26 mouse cellular contexts compared by ENCODE assay signal in genomic region chr2:11635471-11636137, GRCm38 (mm10). TPM values are rescaled to one million over a fixed set of nuclear protein-coding genes. Genes with fewer than 3 reads are reported as not detected.
A peak's percentile ranks its signal among the peaks of the same experiment; 100 is the strongest.
DNase-seq lines count a peak whose midpoint lies in the region; ATAC-seq and TF ChIP-seq lines count a peak whose summit lies in the region.
"Had no signal": no experiment of that assay in that cellular context is flagged by ENCODE, and none has a peak within 500 bp of the region (broad histone marks: within the 10 kb centered on the region; RNA-seq: fewer than 3 reads in every experiment).

No protein-coding gene starts in this region.

- H3K27me3 ChIP-seq in heart, embryonic 16.5 days (ENCODE audit: control insufficient read depth, insufficient read depth, low read length) = no peaks in the 10 kb centered on the region
- H3K27me3 ChIP-seq in kidney, adult 2 months (replicated peaks; ENCODE audit: control insufficient read depth, insufficient read depth, low read length) = no peaks in the 10 kb centered on the region
- H3K27me3 ChIP-seq: embryonic facial prominence, embryonic 15.5 days; heart, embryonic 12.5 days had no signal

- H3K4me1 ChIP-seq in heart, embryonic 16.5 days (ENCODE audit: control insufficient read depth, insufficient read depth, low read length) = no peaks in the 10 kb centered on the region
- no peaks in the 10 kb centered on the region for H3K4me1 ChIP-seq in kidney, adult 2 months (ENCODE audit: control insufficient read depth, insufficient read depth, low read length)
- H3K4me1 ChIP-seq: embryonic facial prominence, embryonic 15.5 days; forebrain, embryonic 10.5 days; heart, embryonic 12.5 days; hindbrain, embryonic 10.5 days; limb, embryonic 10.5 days had no signal

- intact Hi-C loops in heart, postnatal 25 days (cut with DNase I) = no loop called here

- no peaks in the 10 kb centered on the region for H3K36me3 ChIP-seq in heart, embryonic 16.5 days (ENCODE audit: control insufficient read depth, insufficient read depth)
- H3K36me3 ChIP-seq in kidney, adult 2 months (ENCODE audit: control insufficient read depth, insufficient read depth, low read length) = no peaks in the 10 kb centered on the region
- H3K36me3 ChIP-seq: embryonic facial prominence, embryonic 15.5 days; forebrain, embryonic 10.5 days; heart, embryonic 12.5 days; hindbrain, embryonic 10.5 days; limb, embryonic 10.5 days had no signal

- H3K9ac ChIP-seq in heart, embryonic 16.5 days (ENCODE audit: low read length) = no peak overlapping the region
- H3K9ac ChIP-seq: embryonic facial prominence, embryonic 15.5 days; heart, embryonic 12.5 days had no signal

- no peak for TF ChIP-seq CTCF in kidney, adult 2 months (conservative IDR thresholded peaks at IDR 0.05; ENCODE audit: insufficient read depth, insufficient read length, low read depth, low read length)

- H3K27ac ChIP-seq in heart, embryonic 16.5 days (ENCODE audit: low read length) = peak overlapping the region; percentile 70
- H3K27ac ChIP-seq in kidney, adult 2 months (ENCODE audit: insufficient read depth, low read depth, low read length) = no peak overlapping the region
- H3K27ac ChIP-seq: embryonic facial prominence, embryonic 15.5 days; forebrain, embryonic 10.5 days; gastrocnemius, adult 2 months; hindbrain, embryonic 10.5 days; hindbrain, postnatal 0 days; left cerebral cortex, adult 2 months; limb, embryonic 10.5 days had no signal

- peak overlapping the region; percentile 6; the same call in 1 of the 2 replicates for H3K4me2 ChIP-seq in heart, embryonic 16.5 days (ENCODE audit: low read depth, low read length)
- H3K4me2 ChIP-seq: embryonic facial prominence, embryonic 15.5 days; heart, embryonic 12.5 days had no signal

- no peaks in the 10 kb centered on the region for H3K9me3 ChIP-seq in heart, embryonic 16.5 days (replicated peaks; ENCODE audit: control insufficient read depth, low read length)
- H3K9me3 ChIP-seq: embryonic facial prominence, embryonic 15.5 days; forebrain, embryonic 10.5 days; heart, embryonic 12.5 days; hindbrain, embryonic 10.5 days; limb, embryonic 10.5 days had no signal

- 83% methylated on average over 5 of the region's 5 CpGs for WGBS in heart, embryonic 16.5 days
- WGBS in kidney, adult 2 months = 94% methylated on average over 5 of the region's 5 CpGs

- no peak; the same call in 1 of the 2 replicates for ATAC-seq in heart, embryonic 16.5 days (replicated peaks; ENCODE audit: extremely low read depth, insufficient read depth, low FRiP score)
- ATAC-seq in CD4-positive, CD25-positive, alpha-beta regulatory T cell, adult 4 months = peak; percentile 46
- ATAC-seq in megakaryocyte progenitor cell, adult 5-6 weeks (replicated peaks; ENCODE audit: poor library complexity) = 0 out of 2 replicates have a peak, but pooled peaks have one; percentile 19
- ATAC-seq in erythroid progenitor cell, adult 5-6 weeks (replicated peaks; ENCODE audit: low FRiP score, poor library complexity, severe bottlenecking) = no peak
- ATAC-seq: hindbrain, postnatal 0 days had no signal

- no peak for TF ChIP-seq POLR2A in kidney, adult 2 months (IDR thresholded peaks at IDR 0.05; ENCODE audit: low read depth, low read length)

- no peak for DNase-seq in heart, postnatal 25 days (ENCODE audit: low spot score)
- peak; percentile 69 for DNase-seq in thymus, postnatal 14 days
- DNase-seq in kidney, adult 2 months = no peak
- no peak for DNase-seq in MN1 (ENCODE audit: low spot score)
- DNase-seq: adrenal gland, postnatal 10 days; cerebellum, postnatal 14 days; gastrocnemius, adult 2 months; heart, adult 11 months; kidney, postnatal 36 days; lung, adult 2 months; retina, postnatal 1 day had no signal

- no peak overlapping the region for H3K4me3 ChIP-seq in heart, embryonic 16.5 days (ENCODE audit: low read length)
- H3K4me3 ChIP-seq in kidney, adult 2 months (ENCODE audit: insufficient read depth, low read depth, low read length) = no peak overlapping the region
- H3K4me3 ChIP-seq: embryonic facial prominence, embryonic 15.5 days; forebrain, embryonic 10.5 days; gastrocnemius, adult 2 months; heart, embryonic 12.5 days; hindbrain, embryonic 10.5 days; left cerebral cortex, adult 2 months; limb, embryonic 10.5 days had no signal

RNA-seq across cellular contexts. Expression of gene Il2ra, which starts 7.0 kb away (rescaled TPM):
- polyA plus RNA-seq in heart, embryonic 16.5 days (2015; fragmentation: Nextera tagmentation; extraction: Ambion mirVana) = 8.6 and 21.2 TPM in 2 replicates
- 1 to 10 TPM in 1 of 2 experiments, under 1 TPM in 1; 0.64 to 1.0 TPM for total RNA-seq in heart, postnatal 25 days (2021)
- polyA plus RNA-seq in CD4-positive, CD25-positive, alpha-beta regulatory T cell, adult 4 months (2017; shearing (Covaris generic)) = 100 to 1,000 TPM; 347 to 420 TPM
- total RNA-seq in megakaryocyte progenitor cell, adult 5-6 weeks (2015) = not detected in 2 replicates
- total RNA-seq in megakaryocyte progenitor cell, adult 5-6 weeks (2017) = not detected in 2 replicates
- polyA plus RNA-seq in kidney, adult 2 months (2012; rRNA removed) = 0.14 and 0.42 TPM in 2 replicates
- 11.9 and 14.7 TPM in 2 replicates for total RNA-seq in erythroid progenitor cell, adult 5-6 weeks (2015; ENCODE audit: low replicate concordance)
- 1.3 and 5.4 TPM in 2 replicates for total RNA-seq in erythroid progenitor cell, adult 5-6 weeks (2017; ENCODE audit: low replicate concordance)
- total RNA-seq: hindbrain, postnatal 0 days; midbrain, postnatal 0 days had no signal
- polyA plus RNA-seq: embryonic facial prominence, embryonic 15.5 days; forebrain, embryonic 10.5 days; heart, embryonic 12.5 days; hindbrain, embryonic 10.5 days; kidney, embryonic 14.5 days; limb, embryonic 10.5 days; midbrain, postnatal 0 days had no signal

RNA-seq across cellular contexts. Expression of gene Gm17490, which starts 9.5 kb away (rescaled TPM):
- not detected in 2 replicates for polyA plus RNA-seq in heart, embryonic 16.5 days (2015; fragmentation: Nextera tagmentation; extraction: Ambion mirVana)
- total RNA-seq in heart, postnatal 25 days (2021) = not detected
- not detected for polyA plus RNA-seq in CD4-positive, CD25-positive, alpha-beta regulatory T cell, adult 4 months (2017; shearing (Covaris generic))
- not detected in 2 replicates for total RNA-seq in megakaryocyte progenitor cell, adult 5-6 weeks (2015)
- total RNA-seq in megakaryocyte progenitor cell, adult 5-6 weeks (2017) = not detected in 2 replicates
- polyA plus RNA-seq in kidney, adult 2 months (2012; rRNA removed) = not detected in 2 replicates
- not detected in 2 replicates for total RNA-seq in erythroid progenitor cell, adult 5-6 weeks (2015; ENCODE audit: low replicate concordance)
- total RNA-seq in erythroid progenitor cell, adult 5-6 weeks (2017; ENCODE audit: low replicate concordance) = not detected in 2 replicates
- total RNA-seq: adrenal gland, postnatal 10 days; gastrocnemius, adult 2 months; hindbrain, postnatal 0 days; left cerebral cortex, adult 2 months; liver, adult 2 months; midbrain, postnatal 0 days had no signal
- polyA plus RNA-seq: brain, embryonic 14.5 days; embryonic facial prominence, embryonic 15.5 days; forebrain, embryonic 10.5 days; heart, embryonic 12.5 days; hindbrain, embryonic 10.5 days; hindbrain, postnatal 0 days; kidney, embryonic 14.5 days; limb, embryonic 10.5 days; liver, adult 2 months; lung, adult 2 months; midbrain, postnatal 0 days had no signal

RNA-seq across cellular contexts. Expression of gene Rbm17, which starts 31.7 kb away (rescaled TPM):
- polyA plus RNA-seq in heart, embryonic 16.5 days (2015; fragmentation: Nextera tagmentation; extraction: Ambion mirVana) = 84.5 and 102 TPM in 2 replicates
- total RNA-seq in heart, postnatal 25 days (2021) = 10 to 100 TPM; 57.1 to 61.4 TPM
- polyA plus RNA-seq in CD4-positive, CD25-positive, alpha-beta regulatory T cell, adult 4 months (2017; shearing (Covaris generic)) = 10 to 100 TPM; 34.7 TPM
- total RNA-seq in megakaryocyte progenitor cell, adult 5-6 weeks (2015) = 137 and 153 TPM in 2 replicates
- 129 and 175 TPM in 2 replicates for total RNA-seq in megakaryocyte progenitor cell, adult 5-6 weeks (2017)
- polyA plus RNA-seq in kidney, adult 2 months (2012; rRNA removed) = 41.3 and 48.7 TPM in 2 replicates
- 77.5 and 105 TPM in 2 replicates for total RNA-seq in erythroid progenitor cell, adult 5-6 weeks (2015; ENCODE audit: low replicate concordance)
- total RNA-seq in erythroid progenitor cell, adult 5-6 weeks (2017; ENCODE audit: low replicate concordance) = 34.4 and 55.2 TPM in 2 replicates

Comparison
In these comparisons a context has a peak if more than half of its experiments do, and no peak if none do; other contexts are left out.
1. ATAC-seq: peak in CD4-positive, CD25-positive, alpha-beta regulatory T cell, adult 4 months (single experiment) and megakaryocyte progenitor cell, adult 5-6 weeks (single experiment); none in heart, embryonic 16.5 days (single experiment) and erythroid progenitor cell, adult 5-6 weeks (single experiment).